Mouse (Mus musculus) heart, postnatal 0 days (tissue): ENCODE measurements at regions not wholly inside any gene's neighbourhood (a gene's known extent, or its start where the extent isn't known, plus 50 kb on each side); places are given as distances from the start of the nearest gene placed in this dataset.

Source experiments
- CTCF ChIP-seq: IDR thresholded peaks from 2 replicates; pipeline ENCODE4 v1.5.1; 2016; ENCODE audit warnings: antibody characterized with exemption, control low read depth, low read depth
- EP300 ChIP-seq: IDR thresholded peaks from 2 replicates; pipeline ENCODE4 v1.6.1; 2016; ENCODE audit warnings: antibody characterized with exemption, low read depth

- TF ChIP-seq CTCF (no peak), EP300 (no peak)
These were observed 57.0 kb upstream of the Lemd2 start for GRCm38 (mm10) chr17:27261251-27261650.
